ENCODE assay signal across 29 mouse cellular contexts in genomic region chr8:103608291-103608690, GRCm38 (mm10).
A peak's percentile ranks its signal among the peaks of the same experiment; 100 is the strongest.
DNase-seq lines count a peak whose midpoint lies in the region; ATAC-seq lines count a peak whose summit lies in the region.
"Had no signal": no experiment of that assay in that cellular context is flagged by ENCODE, and none has a peak within 500 bp of the region (broad histone marks: within the 10 kb centered on the region; RNA-seq: fewer than 3 reads in every experiment).

No protein-coding gene starts in this region.

- ATAC-seq in frontal cortex, adult (ENCODE audit: low TSS enrichment) = peak; percentile 93
- ATAC-seq in intestine, embryonic 16.5 days = no peak
- ATAC-seq: activated CD4-positive, CD25-positive, alpha-beta regulatory T cell, adult 4 months; CD4-positive, CD25-positive, alpha-beta regulatory T cell, adult 4 months; forebrain, embryonic 14.5 days; forebrain, embryonic 16.5 days; Patski had no signal

- intact Hi-C loops in left cerebral cortex, postnatal 4 days (cut with DNase I) = no loop called here

- no peak for DNase-seq in frontal cortex, postnatal 14 days (ENCODE audit: low spot score in 2 of 2)
- DNase-seq in left cerebral cortex, adult 9 months (ENCODE audit: low spot score in 2 of 2) = peak; percentile 10 to 15
- DNase-seq in left cerebral cortex, postnatal 4 days = no peak
- peak; percentile 57 for DNase-seq in brain, adult 2 months (ENCODE audit: low read depth, low spot score)
- DNase-seq: adrenal gland, adult 8-10 months; adrenal gland, postnatal 14 days; adrenal gland, postnatal 36 days; B cell, adult 2 months; cerebellum, adult 11 months; cerebellum, adult 18-20 months; cerebellum, adult 8-10 months; cerebellum, adult 9-11 months; cerebellum, postnatal 14 days; cerebellum, postnatal 36 days; embryo, embryonic 11 days had no signal

- H3K9ac ChIP-seq in intestine, embryonic 16.5 days (ENCODE audit: low read depth, low read length) = no peak overlapping the region
- H3K9ac ChIP-seq: embryonic facial prominence, embryonic 13.5 days; embryonic facial prominence, embryonic 15.5 days; forebrain, embryonic 12.5 days had no signal

- WGBS in intestine, embryonic 16.5 days = 95% methylated on average over 6 of the region's 6 CpGs

- no peaks in the 10 kb centered on the region for H3K4me1 ChIP-seq in intestine, embryonic 16.5 days (ENCODE audit: control insufficient read depth, insufficient read depth, low read length)
- H3K4me1 ChIP-seq: embryonic facial prominence, embryonic 13.5 days; embryonic facial prominence, embryonic 15.5 days; forebrain, embryonic 10.5 days; forebrain, embryonic 12.5 days had no signal

- H3K27me3 ChIP-seq in intestine, embryonic 16.5 days (replicated peaks; ENCODE audit: control insufficient read depth, insufficient read depth, low read length) = no peaks in the 10 kb centered on the region
- H3K27me3 ChIP-seq: CH12.LX; embryonic facial prominence, embryonic 13.5 days; embryonic facial prominence, embryonic 15.5 days; forebrain, embryonic 12.5 days; Patski had no signal

- H3K4me3 ChIP-seq in intestine, embryonic 16.5 days (ENCODE audit: low read length) = no peak overlapping the region
- H3K4me3 ChIP-seq: embryonic facial prominence, embryonic 13.5 days; embryonic facial prominence, embryonic 15.5 days; erythroblast, embryonic 14.5 days; forebrain, embryonic 10.5 days; forebrain, embryonic 12.5 days had no signal

- no peak overlapping the region for H3K27ac ChIP-seq in intestine, embryonic 16.5 days (ENCODE audit: low read length)
- H3K27ac ChIP-seq: embryonic facial prominence, embryonic 13.5 days; embryonic facial prominence, embryonic 15.5 days; forebrain, embryonic 10.5 days; forebrain, embryonic 12.5 days had no signal

- H3K9me3 ChIP-seq in intestine, embryonic 16.5 days (ENCODE audit: control insufficient read depth, low read length) = no peaks in the 10 kb centered on the region
- H3K9me3 ChIP-seq: embryonic facial prominence, embryonic 13.5 days; embryonic facial prominence, embryonic 15.5 days; forebrain, embryonic 10.5 days; forebrain, embryonic 12.5 days had no signal

- no peaks in the 10 kb centered on the region for H3K36me3 ChIP-seq in intestine, embryonic 16.5 days (ENCODE audit: control insufficient read depth, insufficient read depth, low read length)
- H3K36me3 ChIP-seq: embryonic facial prominence, embryonic 13.5 days; embryonic facial prominence, embryonic 15.5 days; forebrain, embryonic 10.5 days; forebrain, embryonic 12.5 days; G1E had no signal

- H3K4me2 ChIP-seq in intestine, embryonic 16.5 days (ENCODE audit: low read depth, low read length) = no peak overlapping the region
- H3K4me2 ChIP-seq: embryonic facial prominence, embryonic 13.5 days; embryonic facial prominence, embryonic 15.5 days; forebrain, embryonic 12.5 days had no signal

Comparison
In these comparisons a context has a peak if more than half of its experiments do, and no peak if none do; other contexts are left out.
1. DNase-seq: peak in left cerebral cortex, adult 9 months (2 of 2) and brain, adult 2 months (single experiment); none in frontal cortex, postnatal 14 days (0 of 2) and left cerebral cortex, postnatal 4 days (single experiment).